16 mouse cellular contexts compared by ENCODE assay signal in genomic region chr8:46745464-46745863, GRCm38 (mm10).
"Had no signal": no experiment of that assay in that cellular context is flagged by ENCODE, and none has a peak within 500 bp of the region (broad histone marks: within the 10 kb centered on the region; RNA-seq: fewer than 3 reads in every experiment).

No protein-coding gene starts in this region.

- DNase-seq: kidney, adult 9 months; kidney, postnatal 36 days; left cerebral cortex, postnatal 4 days; lung, postnatal 14 days; right cerebral cortex, postnatal 25 days; thymus, postnatal 36 days had no signal

- H3K9ac ChIP-seq: limb, embryonic 13.5 days; liver, embryonic 15.5 days; lung, embryonic 15.5 days; midbrain, embryonic 12.5 days; neural tube, embryonic 13.5 days had no signal

- H3K27ac ChIP-seq: kidney, postnatal 0 days; layer of hippocampus, adult 2 months; limb, embryonic 13.5 days; liver, embryonic 15.5 days; lung, embryonic 15.5 days; macrophage; midbrain, embryonic 12.5 days had no signal

- H3K4me3 ChIP-seq: layer of hippocampus, adult 2 months; limb, embryonic 13.5 days; liver, embryonic 15.5 days; lung, embryonic 15.5 days; midbrain, embryonic 12.5 days; neural tube, embryonic 13.5 days had no signal

- ATAC-seq: midbrain, embryonic 16.5 days had no signal

- H3K36me3 ChIP-seq: limb, embryonic 13.5 days; liver, embryonic 15.5 days; lung, embryonic 15.5 days; midbrain, embryonic 12.5 days; neural tube, embryonic 13.5 days had no signal

- H3K4me2 ChIP-seq: limb, embryonic 13.5 days; liver, embryonic 11.5 days; liver, embryonic 15.5 days; lung, embryonic 15.5 days; midbrain, embryonic 12.5 days; neural tube, embryonic 13.5 days had no signal

- H3K27me3 ChIP-seq: limb, embryonic 13.5 days; liver, embryonic 15.5 days; lung, embryonic 15.5 days; midbrain, embryonic 12.5 days; neural tube, embryonic 13.5 days had no signal

- H3K9me3 ChIP-seq: limb, embryonic 13.5 days; liver, embryonic 15.5 days; lung, embryonic 15.5 days; midbrain, embryonic 12.5 days; neural tube, embryonic 13.5 days had no signal
